Mouse (Mus musculus): Measurements from ENCODE around the gene 4833423E24Rik. TPM values are rescaled to one million over a fixed set of nuclear protein-coding genes. Genes with fewer than 3 reads are reported as not detected.

4833423E24Rik gene
- total and polyA plus RNA-seq, 2 experiments, result not detected

- no peaks in the 10 kb centered on the region for H3K27me3 ChIP-seq (ENCODE audit: control insufficient read depth, insufficient read depth, low read length)
- 89% methylated on average over 2 of the region's 2 CpGs for WGBS
- no peak overlapping the region for H3K27ac ChIP-seq (replicated peaks; ENCODE audit: insufficient read depth, low read depth, low read length)
- no peaks in the 10 kb centered on the region for H3K79me2 ChIP-seq (ENCODE audit: control insufficient read depth, insufficient read depth, low read length)
- DNase-seq (ENCODE audit: extremely low read depth, low read depth, low spot score), result no peak
- no peaks in the 10 kb centered on the region for H3K4me1 ChIP-seq (ENCODE audit: control insufficient read depth, insufficient read depth, low read length)
- no peak overlapping the region for H3K4me3 ChIP-seq (ENCODE audit: insufficient read depth, low read depth, low read length)
- TF ChIP-seq POLR2A (IDR thresholded peaks at IDR 0.05; ENCODE audit: extremely low read depth, insufficient read depth, low read length), result no peak
- TF ChIP-seq CTCF (IDR thresholded peaks at IDR 0.05; ENCODE audit: low read depth, low read length), result no peak
- H3K9ac ChIP-seq (ENCODE audit: low read depth, low read length), result no peak overlapping the region
- no peaks in the 10 kb centered on the region for H3K36me3 ChIP-seq (ENCODE audit: control insufficient read depth, insufficient read depth, low read length)
Observed at GRCm38 (mm10) chr2:85522859-85523489, 4.2 kb upstream of the 4833423E24Rik start.

DNA sequence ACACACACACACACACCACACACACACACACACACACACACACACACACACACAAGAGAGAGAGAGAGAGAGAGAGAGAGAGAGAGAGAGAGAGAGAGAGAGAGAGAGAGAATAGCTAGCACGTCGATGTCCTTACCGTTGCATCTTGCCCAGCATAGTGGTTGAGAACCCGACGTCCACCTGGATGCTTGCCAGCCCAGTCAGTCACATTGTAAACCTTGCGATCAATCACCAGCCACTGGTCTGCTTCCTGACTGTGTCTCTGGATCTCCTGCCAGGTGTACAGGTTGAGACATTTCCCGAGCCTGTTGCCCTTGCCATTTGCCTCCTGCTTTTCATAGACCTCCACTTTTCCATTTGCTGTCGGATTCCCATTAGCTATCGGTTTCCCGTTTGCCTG is 532 bp downstream of the 4833423E24Rik start:
- Histone ChIP-seq H3K4me1 (ENCODE audit: control insufficient read depth, insufficient read depth, low read length) (no peaks in the 10 kb centered on the region), H3K36me3 (ENCODE audit: control insufficient read depth, insufficient read depth, low read length) (no peaks in the 10 kb centered on the region), H3K4me3 (ENCODE audit: insufficient read depth, low read depth, low read length) (no peak overlapping the region), H3K9ac (ENCODE audit: low read depth, low read length) (no peak overlapping the region), H3K27me3 (ENCODE audit: control insufficient read depth, insufficient read depth, low read length) (no peaks in the 10 kb centered on the region), H3K79me2 (ENCODE audit: control insufficient read depth, insufficient read depth, low read length) (no peaks in the 10 kb centered on the region), H3K27ac (replicated peaks; ENCODE audit: insufficient read depth, low read depth, low read length) (no peak overlapping the region)
- DNase-seq (ENCODE audit: extremely low read depth, low read depth, low spot score), result no peak
- WGBS, result 80% methylated on average over 10 of the region's 10 CpGs
- no peak for TF ChIP-seq CTCF (IDR thresholded peaks at IDR 0.05; ENCODE audit: low read depth, low read length)
- TF ChIP-seq POLR2A (IDR thresholded peaks at IDR 0.05; ENCODE audit: extremely low read depth, insufficient read depth, low read length), result no peak

GRCm38 (mm10) chr2:85510376-85510775 is 8.4 kb downstream of the 4833423E24Rik start:
- Histone ChIP-seq H3K79me2 (ENCODE audit: control insufficient read depth, insufficient read depth, low read length) (no peaks in the 10 kb centered on the region), H3K36me3 (ENCODE audit: control insufficient read depth, insufficient read depth, low read length) (no peaks in the 10 kb centered on the region), H3K4me3 (ENCODE audit: insufficient read depth, low read depth, low read length) (no peak overlapping the region), H3K27ac (replicated peaks; ENCODE audit: insufficient read depth, low read depth, low read length) (no peak overlapping the region), H3K4me1 (ENCODE audit: control insufficient read depth, insufficient read depth, low read length) (no peaks in the 10 kb centered on the region), H3K9ac (ENCODE audit: low read depth, low read length) (no peak overlapping the region), H3K27me3 (ENCODE audit: control insufficient read depth, insufficient read depth, low read length) (no peaks in the 10 kb centered on the region)
- 70% methylated on average over 3 of the region's 3 CpGs for WGBS
- DNase-seq (ENCODE audit: extremely low read depth, low read depth, low spot score), result no peak
- no peak for TF ChIP-seq POLR2A (IDR thresholded peaks at IDR 0.05; ENCODE audit: extremely low read depth, insufficient read depth, low read length)
- no peak for TF ChIP-seq CTCF (IDR thresholded peaks at IDR 0.05; ENCODE audit: low read depth, low read length)

- Histone ChIP-seq H3K79me2 (ENCODE audit: control insufficient read depth, insufficient read depth, low read length) (no peaks in the 10 kb centered on the region), H3K27me3 (ENCODE audit: control insufficient read depth, insufficient read depth, low read length) (no peaks in the 10 kb centered on the region), H3K9ac (ENCODE audit: low read depth, low read length) (no peak overlapping the region), H3K27ac (replicated peaks; ENCODE audit: insufficient read depth, low read depth, low read length) (no peak overlapping the region), H3K36me3 (ENCODE audit: control insufficient read depth, insufficient read depth, low read length) (no peaks in the 10 kb centered on the region), H3K4me3 (ENCODE audit: insufficient read depth, low read depth, low read length) (no peak overlapping the region), H3K4me1 (ENCODE audit: control insufficient read depth, insufficient read depth, low read length) (no peaks in the 10 kb centered on the region)
- DNase-seq (ENCODE audit: extremely low read depth, low read depth, low spot score), result no peak
- TF ChIP-seq POLR2A (IDR thresholded peaks at IDR 0.05; ENCODE audit: extremely low read depth, insufficient read depth, low read length) (no peak), CTCF (IDR thresholded peaks at IDR 0.05; ENCODE audit: low read depth, low read length) (no peak)
- WGBS, result 72% methylated on average over 5 of the region's 5 CpGs
Observed at GRCm38 (mm10) chr2:85490396-85490795, 28.4 kb downstream of the 4833423E24Rik start.

DNA sequence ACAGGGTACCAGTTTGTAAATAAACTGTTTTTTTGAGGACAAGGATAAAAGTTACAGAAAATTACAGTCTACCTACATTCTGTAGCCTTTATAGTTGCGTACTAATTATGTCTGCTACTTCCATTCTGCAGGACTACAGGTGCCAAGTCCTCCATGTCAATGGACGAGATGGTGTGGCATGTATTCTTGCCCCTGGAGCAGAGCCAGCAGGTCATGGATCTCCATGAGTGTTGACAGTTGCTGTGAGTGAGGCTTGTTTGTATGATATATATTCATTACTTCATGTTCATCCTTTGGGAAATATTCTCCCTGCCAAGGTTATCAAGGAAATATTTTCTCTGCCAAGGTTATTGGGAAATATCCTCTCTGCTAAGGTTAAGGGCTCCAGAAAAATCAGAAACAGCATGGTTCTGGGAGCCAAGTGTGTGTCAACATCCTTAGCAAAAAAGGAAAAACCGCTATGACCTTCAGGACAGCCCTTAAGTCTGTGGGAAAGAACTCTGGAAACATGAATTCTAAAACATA is 52.0 kb downstream of the 4833423E24Rik start:
- no peaks in the 10 kb centered on the region for H3K4me1 ChIP-seq (ENCODE audit: control insufficient read depth, insufficient read depth, low read length)
- H3K4me3 ChIP-seq (ENCODE audit: insufficient read depth, low read depth, low read length), result no peak overlapping the region
- H3K79me2 ChIP-seq (ENCODE audit: control insufficient read depth, insufficient read depth, low read length), result no peaks in the 10 kb centered on the region
- H3K36me3 ChIP-seq (ENCODE audit: control insufficient read depth, insufficient read depth, low read length), result no peaks in the 10 kb centered on the region
- H3K27me3 ChIP-seq (ENCODE audit: control insufficient read depth, insufficient read depth, low read length), result no peaks in the 10 kb centered on the region
- no peak for TF ChIP-seq POLR2A (IDR thresholded peaks at IDR 0.05; ENCODE audit: extremely low read depth, insufficient read depth, low read length)
- no peak for TF ChIP-seq CTCF (IDR thresholded peaks at IDR 0.05; ENCODE audit: low read depth, low read length)
- H3K9ac ChIP-seq (ENCODE audit: low read depth, low read length), result no peak overlapping the region
- DNase-seq (ENCODE audit: extremely low read depth, low read depth, low spot score), result peak; percentile 3
- WGBS, result 63% methylated on average over 3 of the region's 3 CpGs
- H3K27ac ChIP-seq (replicated peaks; ENCODE audit: insufficient read depth, low read depth, low read length), result no peak overlapping the region

DNA sequence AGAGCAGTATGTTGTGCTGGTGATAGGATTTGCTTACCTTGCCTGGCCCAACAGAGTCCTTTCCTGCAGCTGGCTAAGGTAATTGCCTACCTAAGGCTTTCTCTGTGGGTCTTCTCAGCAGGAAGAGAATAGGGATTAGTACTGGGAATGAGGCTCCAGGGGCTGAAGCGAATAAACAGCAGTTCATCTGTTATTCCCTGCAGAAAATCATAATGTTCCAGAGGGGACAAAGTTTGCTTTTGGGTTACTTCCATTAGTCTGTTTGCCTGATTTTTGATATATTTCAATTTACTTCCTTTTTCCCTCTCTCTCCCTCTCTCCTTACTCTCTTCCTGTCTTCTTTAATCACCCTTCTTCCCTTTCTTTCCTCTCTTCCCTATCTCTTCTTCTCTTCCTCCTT is 75.3 kb downstream of the 4833423E24Rik start, which contains the start of gene Olfr995:
Olfr995 (minus strand) TSS at position 101 of the 400 bp plus-strand sequence.
- DNase-seq (ENCODE audit: extremely low read depth, low read depth, low spot score), result no peak
- no peaks in the 10 kb centered on the region for H3K79me2 ChIP-seq (ENCODE audit: control insufficient read depth, insufficient read depth, low read length)
- H3K27me3 ChIP-seq (ENCODE audit: control insufficient read depth, insufficient read depth, low read length), result no peaks in the 10 kb centered on the region
- H3K27ac ChIP-seq (replicated peaks; ENCODE audit: insufficient read depth, low read depth, low read length), result no peak within 1 kb of the TSS
- no peak within 1 kb of the TSS for H3K9ac ChIP-seq (ENCODE audit: low read depth, low read length)
- no peaks in the 10 kb centered on the region for H3K36me3 ChIP-seq (ENCODE audit: control insufficient read depth, insufficient read depth, low read length)
- no peaks in the 10 kb centered on the region for H3K4me1 ChIP-seq (ENCODE audit: control insufficient read depth, insufficient read depth, low read length)
- TF ChIP-seq POLR2A (IDR thresholded peaks at IDR 0.05; ENCODE audit: extremely low read depth, insufficient read depth, low read length) (no peak), CTCF (IDR thresholded peaks at IDR 0.05; ENCODE audit: low read depth, low read length) (no peak)
- WGBS, result 19% methylated on average over 1 of the region's 1 CpGs
- H3K4me3 ChIP-seq (ENCODE audit: insufficient read depth, low read depth, low read length), result no peak within 1 kb of the TSS

All from liver, adult 2 months (tissue).